ENCODE assay signal across 8 mouse cellular contexts in the genomic region with DNA sequence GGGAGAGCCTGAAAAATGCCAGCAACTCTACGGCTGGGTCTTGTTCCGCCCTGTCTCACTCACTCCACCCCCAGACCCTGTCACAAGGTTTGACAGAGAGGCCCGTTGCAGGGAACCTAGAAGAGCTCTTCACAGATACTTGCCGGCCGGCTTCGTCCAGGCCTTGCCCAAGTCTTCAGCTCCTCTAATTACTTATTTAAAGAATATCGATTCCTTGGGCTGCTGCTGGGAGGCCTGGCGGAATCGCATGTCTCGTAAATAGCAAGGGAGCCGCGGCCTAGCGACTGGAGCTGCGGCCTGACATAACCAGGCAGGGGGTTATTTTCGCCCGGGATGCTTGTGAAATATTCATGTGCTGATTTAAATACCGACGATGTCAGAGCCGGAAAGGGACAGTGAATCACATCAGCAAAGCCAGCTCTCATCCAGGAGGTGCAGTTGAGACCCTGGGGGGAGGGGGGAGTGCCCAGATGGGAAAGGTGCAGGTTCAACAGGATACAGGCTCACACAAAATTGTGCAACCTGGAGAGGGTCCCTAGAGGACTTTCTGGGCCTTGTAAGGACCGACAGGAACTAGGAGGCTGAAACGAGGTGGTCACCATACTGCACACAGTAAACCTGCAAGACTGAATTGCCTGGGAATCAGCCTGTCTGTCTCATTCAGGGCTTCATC. TPM values are rescaled to one million over a fixed set of nuclear protein-coding genes. Genes with fewer than 3 reads are reported as not detected.
DNase-seq lines count a peak whose midpoint lies in the region; TF ChIP-seq lines count a peak whose summit lies in the region.

No protein-coding gene starts in this region.

- H3K27ac ChIP-seq in hindbrain, embryonic 10.5 days = peak overlapping the region; percentile 76

- DNase-seq in MN1 (ENCODE audit: low spot score) = peak; percentile 85
- DNase-seq in hindbrain, embryonic 10.5 days (ENCODE audit: low spot score) = peak; percentile 58
- DNase-seq in lung, postnatal 36 days = peak; percentile 53
- no peak for DNase-seq in urinary bladder, postnatal 10 days (ENCODE audit: low spot score)
- no peak for DNase-seq in ovary, postnatal 36 days (ENCODE audit: low spot score)
- DNase-seq in adrenal gland, adult 18-20 months (ENCODE audit: low spot score in 2 of 2) = no peak
- DNase-seq in kidney, postnatal 36 days = no peak

- H3K4me3 ChIP-seq in E14TG2a.4 (replicated peaks; ENCODE audit: low read length) = peak overlapping the region; percentile 48
- peak overlapping the region; percentile 36 for H3K4me3 ChIP-seq in hindbrain, embryonic 10.5 days

- no peaks in the 10 kb centered on the region for H3K36me3 ChIP-seq in E14TG2a.4 (ENCODE audit: insufficient read depth, low read length)
- no peaks in the 10 kb centered on the region for H3K36me3 ChIP-seq in hindbrain, embryonic 10.5 days

- 7% methylated on average over 21 of the region's 21 CpGs for WGBS in hindbrain, embryonic 10.5 days

- TF ChIP-seq CTCF in E14TG2a.4 (conservative IDR thresholded peaks at IDR 0.05; ENCODE audit: low read length) = no peak

- H3K9me3 ChIP-seq in E14TG2a.4 (ENCODE audit: low read length) = no peaks in the 10 kb centered on the region
- no peaks in the 10 kb centered on the region for H3K9me3 ChIP-seq in hindbrain, embryonic 10.5 days

- peaks cover 66% of the 10 kb centered on the region for H3K27me3 ChIP-seq in E14TG2a.4 (ENCODE audit: insufficient read depth, low read length)
- peaks cover 42% of the 10 kb centered on the region for H3K27me3 ChIP-seq in hindbrain, embryonic 10.5 days (ENCODE audit: insufficient read depth, poor library complexity, severe bottlenecking)

- H3K4me1 ChIP-seq in E14TG2a.4 (replicated peaks; ENCODE audit: low read depth, low read length) = peaks cover 66% of the 10 kb centered on the region
- peaks cover 55% of the 10 kb centered on the region for H3K4me1 ChIP-seq in hindbrain, embryonic 10.5 days (replicated peaks)

RNA-seq across cellular contexts. Expression of gene Crb2, which starts 17.6 kb away (rescaled TPM):
- polyA plus RNA-seq in hindbrain, embryonic 10.5 days (2016; fragmentation: Nextera tagmentation; extraction: Ambion mirVana) = 19.5 and 20.5 TPM in 2 replicates
- total RNA-seq in adrenal gland, adult 18-20 months (2021) = under 1 TPM; 0.33 to 0.38 TPM

RNA-seq across cellular contexts. Expression of gene Strbp, which starts 54.8 kb away (rescaled TPM):
- polyA plus RNA-seq in hindbrain, embryonic 10.5 days (2016; fragmentation: Nextera tagmentation; extraction: Ambion mirVana) = 54.9 and 59.3 TPM in 2 replicates
- total RNA-seq in adrenal gland, adult 18-20 months (2021) = 10 to 100 TPM; 28.2 to 53.9 TPM

Comparison
In these comparisons a context has a peak if more than half of its experiments do, and no peak if none do; other contexts are left out.
1. DNase-seq: peak in MN1 (single experiment), hindbrain, embryonic 10.5 days (single experiment) and lung, postnatal 36 days (single experiment); none in urinary bladder, postnatal 10 days (single experiment), ovary, postnatal 36 days (single experiment), adrenal gland, adult 18-20 months (0 of 2) and kidney, postnatal 36 days (0 of 2).